Mouse (Mus musculus): ENCODE data around the gene Gm5039.
"Not testable (repeated sequence)": the region's sequence is repeated elsewhere in the genome, so short reads cannot be mapped to it uniquely, and the experiment has no call there.

- TF ChIP-seq CTCF, POLR2A (IDR thresholded peaks at IDR 0.05; ENCODE audit: insufficient read depth, low read depth, low read length): not testable (repeated sequence)
These were observed 46.5 kb upstream of the Gm5039 start for GRCm38 (mm10) chr12:88370321-88370720.

Measured in olfactory bulb, adult 2 months (tissue).